Mouse (Mus musculus): ENCODE measurements at regions not wholly inside any gene's neighbourhood (a gene's known extent, or its start where the extent isn't known, plus 50 kb on each side); places are given as distances from the start of the nearest gene placed in this dataset.

- CTCF ChIA-PET: no interaction called here
Observed at GRCm38 (mm10) chrX:99548284-99549019, 77.4 kb upstream of the Pja1 start.

- CTCF ChIA-PET: no interaction called here
Observed at GRCm38 (mm10) chrX:99544410-99544809, 73.3 kb upstream of the Pja1 start.

GRCm38 (mm10) chrX:99541916-99542315 is 70.8 kb upstream of the Pja1 start:
- CTCF ChIA-PET: no interaction called here

GRCm38 (mm10) chrX:99540087-99540576 is 69.1 kb upstream of the Pja1 start:
- CTCF ChIA-PET: no interaction called here

GRCm38 (mm10) chrX:99539684-99540083 is 68.6 kb upstream of the Pja1 start:
- CTCF ChIA-PET: no interaction called here

GRCm38 (mm10) chrX:99537814-99538213 is 66.7 kb upstream of the Pja1 start:
- CTCF ChIA-PET: no interaction called here

GRCm38 (mm10) chrX:99534922-99535321 is 63.8 kb upstream of the Pja1 start:
- CTCF ChIA-PET: no interaction called here

GRCm38 (mm10) chrX:99531154-99531553 is 60.1 kb upstream of the Pja1 start:
- CTCF ChIA-PET: interaction anchor here (0.6 kb wide), 1 partner anchor 394 kb away, joined by 3 read pairs; no protein-coding TSS in a partner anchor

- CTCF ChIA-PET: no interaction called here
Observed at GRCm38 (mm10) chrX:99530511-99530910, 59.4 kb upstream of the Pja1 start.

GRCm38 (mm10) chrX:99523306-99523705 is 52.2 kb upstream of the Pja1 start:
- CTCF ChIA-PET: no interaction called here

- CTCF ChIA-PET: no interaction called here
Observed at GRCm38 (mm10) chrX:99522830-99523229, 51.8 kb upstream of the Pja1 start.

GRCm38 (mm10) chrX:99522289-99522688 is 51.2 kb upstream of the Pja1 start:
- CTCF ChIA-PET: no interaction called here

- CTCF ChIA-PET: no interaction called here
Observed at GRCm38 (mm10) chrX:99521866-99522265, 50.8 kb upstream of the Pja1 start.
